Mouse (Mus musculus): ENCODE data around the gene Gpr158. TPM values are rescaled to one million over a fixed set of nuclear protein-coding genes. Genes with fewer than 3 reads are reported as not detected.
A peak's percentile ranks its signal among the peaks of the same experiment; 100 is the strongest.

Gene Gpr158
- polyA plus RNA-seq (2015; fragmentation: Nextera tagmentation; extraction: Ambion mirVana): 0.01 and 0.02 TPM in 2 replicates

DNA sequence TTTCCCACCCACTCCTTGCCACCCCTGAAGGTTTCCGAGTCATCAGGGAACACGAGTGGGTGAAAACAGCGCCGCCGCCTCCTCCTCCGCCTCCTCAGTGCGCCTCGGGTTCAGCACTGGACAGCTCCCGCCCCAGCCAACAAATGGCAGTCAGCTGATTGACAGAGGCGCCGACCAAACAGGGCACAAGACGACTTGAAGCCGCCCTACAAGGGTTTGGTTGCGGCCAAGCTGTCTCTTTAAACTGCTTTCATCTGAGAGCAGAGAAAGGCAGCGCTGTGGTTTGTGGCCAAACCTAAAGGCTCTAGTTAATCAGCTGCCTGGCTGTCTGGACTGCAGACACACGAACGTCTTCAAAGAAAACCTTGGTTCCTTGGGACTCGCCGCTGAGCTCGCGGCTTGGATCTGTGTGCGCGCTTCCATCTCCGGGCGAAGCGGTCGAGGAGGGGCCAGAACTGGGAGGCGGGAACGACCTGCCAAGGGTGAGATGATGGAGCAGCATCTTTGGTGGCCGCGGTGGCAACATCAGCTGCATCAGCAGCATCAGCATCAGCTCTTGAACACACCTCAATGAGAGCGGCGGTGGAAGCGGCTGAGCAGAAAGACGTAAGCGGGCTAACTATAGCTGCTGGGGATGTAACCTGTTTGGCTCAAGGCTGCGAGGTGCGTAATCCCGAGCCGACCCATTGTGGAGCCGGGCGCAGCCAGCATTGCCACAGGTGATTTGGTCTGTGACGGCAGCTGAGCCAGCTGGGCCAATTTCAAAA, at the start of gene Gpr158:
Gpr158 (plus strand) TSS at position 198 of the 767 bp plus-strand sequence.
- Histone ChIP-seq H3K4me1 (replicated peaks; ENCODE audit: control insufficient read depth, insufficient read depth) (peaks cover 4% of the 10 kb centered on the region; the same call in 1 of the 2 replicates), H3K4me3 (ENCODE audit: low read depth, low read length) (peak within 1 kb of the TSS; percentile 25), H3K4me2 (replicated peaks; ENCODE audit: low read depth) (peak within 1 kb of the TSS; percentile 46), H3K27me3 (ENCODE audit: control insufficient read depth, insufficient read depth, low read length) (no peaks in the 10 kb centered on the region), H3K27ac (replicated peaks) (no peak within 1 kb of the TSS), H3K36me3 (ENCODE audit: control insufficient read depth, insufficient read depth, low read length) (no peaks in the 10 kb centered on the region), H3K9me3 (ENCODE audit: control insufficient read depth, low read length) (no peaks in the 10 kb centered on the region), H3K9ac (ENCODE audit: low read length) (no peak within 1 kb of the TSS)
- WGBS: 4% methylated on average over 43 of the region's 43 CpGs
- TF ChIP-seq EP300 (optimal IDR thresholded peaks at IDR 0.05): no peak
- TF ChIP-seq CTCF (IDR thresholded peaks at IDR 0.05; ENCODE audit: low read depth): 0 out of 2 replicates have a peak, but pooled peaks have one; percentile 17
- ATAC-seq (ENCODE audit: low FRiP score, low TSS enrichment) (peak; percentile 82), DNase-seq (ENCODE audit: low spot score) (peak; percentile 87)

DNA sequence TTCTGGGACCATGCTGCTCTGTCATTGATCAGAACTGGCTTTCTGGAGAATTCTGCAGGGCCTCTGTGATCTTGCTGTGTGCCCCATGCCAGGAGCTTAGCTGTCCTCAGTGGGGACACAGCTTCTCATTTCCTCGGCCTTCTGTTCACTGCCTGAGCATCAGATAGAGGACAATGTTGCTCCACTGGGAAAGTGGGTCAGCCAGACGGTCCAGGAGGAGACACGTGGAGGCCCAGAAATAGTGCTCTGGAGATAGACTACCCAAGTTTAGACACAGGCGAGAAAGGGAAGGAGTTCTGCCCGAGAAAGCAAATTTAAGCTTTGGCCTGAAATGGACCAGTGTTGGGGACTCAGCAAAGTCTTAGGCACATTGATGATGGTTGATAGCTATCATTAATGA, 23.5 kb upstream of the Gpr158 start:
- WGBS: 72% methylated on average over 5 of the region's 5 CpGs
- DNase-seq (ENCODE audit: low spot score): no peak
- no peak overlapping the region for H3K9ac ChIP-seq (ENCODE audit: low read length)

DNA sequence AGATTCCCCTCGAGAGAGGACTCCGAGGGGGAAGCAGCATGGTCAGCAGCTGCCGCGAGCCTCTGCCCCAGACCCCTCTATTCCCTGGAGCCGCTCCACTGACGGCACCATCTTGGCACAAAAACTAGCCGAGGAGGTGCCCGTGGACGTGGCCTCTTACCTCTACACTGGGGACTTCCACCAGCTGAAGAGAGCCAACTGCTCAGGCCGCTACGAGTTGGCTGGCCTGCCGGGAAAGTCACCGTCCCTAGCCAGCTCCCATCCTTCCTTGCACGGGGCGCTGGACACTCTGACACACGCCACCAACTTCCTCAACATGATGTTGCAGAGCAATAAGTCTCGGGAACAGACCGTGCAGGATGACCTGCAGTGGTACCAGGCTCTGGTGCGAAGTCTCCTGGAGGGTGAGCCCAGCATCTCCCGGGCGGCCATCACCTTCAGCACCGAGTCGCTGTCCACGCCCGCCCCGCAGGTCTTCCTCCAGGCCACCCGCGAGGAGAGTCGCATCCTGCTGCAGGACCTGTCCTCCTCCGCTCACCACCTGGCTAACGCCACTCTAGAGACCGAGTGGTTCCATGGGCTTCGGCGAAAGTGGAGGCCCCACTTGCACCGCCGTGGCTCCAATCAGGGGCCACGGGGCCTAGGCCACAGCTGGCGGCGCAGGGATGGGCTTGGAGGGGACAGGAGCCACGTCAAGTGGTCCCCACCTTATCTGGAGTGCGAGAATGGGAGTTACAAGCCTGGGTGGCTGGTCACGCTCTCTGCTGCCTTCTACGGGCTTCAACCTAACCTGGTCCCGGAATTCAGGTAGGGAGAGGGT, 1.2 kb downstream of the Gpr158 start:
- DNase-seq (ENCODE audit: low spot score) (peak; percentile 22), ATAC-seq (ENCODE audit: low FRiP score, low TSS enrichment) (0 out of 2 replicates have a peak, but pooled peaks have one; percentile 42)
- Histone ChIP-seq H3K27me3 (ENCODE audit: control insufficient read depth, insufficient read depth, low read length) (no peaks in the 10 kb centered on the region), H3K4me3 (ENCODE audit: low read depth, low read length) (no peak overlapping the region), H3K9ac (ENCODE audit: low read length) (no peak overlapping the region), H3K4me2 (replicated peaks; ENCODE audit: low read depth) (no peak overlapping the region), H3K9me3 (ENCODE audit: control insufficient read depth, low read length) (no peaks in the 10 kb centered on the region), H3K36me3 (ENCODE audit: control insufficient read depth, insufficient read depth, low read length) (no peaks in the 10 kb centered on the region), H3K27ac (replicated peaks) (no peak overlapping the region), H3K4me1 (replicated peaks; ENCODE audit: control insufficient read depth, insufficient read depth) (peaks cover 4% of the 10 kb centered on the region; the same call in 1 of the 2 replicates)
- 18% methylated on average over 44 of the region's 44 CpGs for WGBS
- no peak for TF ChIP-seq CTCF (IDR thresholded peaks at IDR 0.05; ENCODE audit: low read depth)
- no peak for TF ChIP-seq EP300 (optimal IDR thresholded peaks at IDR 0.05)

More for the DNA sequence above, 23.5 kb upstream of the Gpr158 start:
- Histone ChIP-seq H3K36me3 (ENCODE audit: control insufficient read depth, insufficient read depth, low read length) (no peaks in the 10 kb centered on the region), H3K4me1 (replicated peaks; ENCODE audit: control insufficient read depth, insufficient read depth) (no peaks in the 10 kb centered on the region), H3K9me3 (ENCODE audit: control insufficient read depth, low read length) (no peaks in the 10 kb centered on the region), H3K27me3 (ENCODE audit: control insufficient read depth, insufficient read depth, low read length) (no peaks in the 10 kb centered on the region), H3K4me2 (replicated peaks; ENCODE audit: low read depth) (no peak overlapping the region), H3K4me3 (ENCODE audit: low read depth, low read length) (no peak overlapping the region), H3K27ac (replicated peaks) (no peak overlapping the region)
- ATAC-seq (ENCODE audit: low FRiP score, low TSS enrichment): no peak
- TF ChIP-seq CTCF (IDR thresholded peaks at IDR 0.05; ENCODE audit: low read depth): no peak
- TF ChIP-seq EP300 (optimal IDR thresholded peaks at IDR 0.05): no peak

GRCm38 (mm10) chr2:21369171-21369485, 1.8 kb downstream of the Gpr158 start:
- DNase-seq (ENCODE audit: low spot score): no peak
- Histone ChIP-seq H3K27me3 (ENCODE audit: control insufficient read depth, insufficient read depth, low read length) (no peaks in the 10 kb centered on the region), H3K9ac (ENCODE audit: low read length) (no peak overlapping the region), H3K4me2 (replicated peaks; ENCODE audit: low read depth) (no peak overlapping the region), H3K4me3 (ENCODE audit: low read depth, low read length) (no peak overlapping the region), H3K36me3 (ENCODE audit: control insufficient read depth, insufficient read depth, low read length) (no peaks in the 10 kb centered on the region), H3K9me3 (ENCODE audit: control insufficient read depth, low read length) (no peaks in the 10 kb centered on the region), H3K4me1 (replicated peaks; ENCODE audit: control insufficient read depth, insufficient read depth) (peaks cover 4% of the 10 kb centered on the region; the same call in 1 of the 2 replicates), H3K27ac (replicated peaks) (no peak overlapping the region)
- no peak for ATAC-seq (ENCODE audit: low FRiP score, low TSS enrichment)
- 41% methylated on average over 6 of the region's 6 CpGs for WGBS
- TF ChIP-seq EP300 (optimal IDR thresholded peaks at IDR 0.05): no peak
- no peak for TF ChIP-seq CTCF (IDR thresholded peaks at IDR 0.05; ENCODE audit: low read depth)

- 62% methylated on average over 2 of the region's 2 CpGs for WGBS
- no peaks in the 10 kb centered on the region for H3K27me3 ChIP-seq (ENCODE audit: control insufficient read depth, insufficient read depth, low read length)
- DNase-seq (ENCODE audit: low spot score): no peak
- peaks cover 4% of the 10 kb centered on the region; the same call in 1 of the 2 replicates for H3K4me1 ChIP-seq (replicated peaks; ENCODE audit: control insufficient read depth, insufficient read depth)
- H3K27ac ChIP-seq (replicated peaks): no peak overlapping the region
- H3K9me3 ChIP-seq (ENCODE audit: control insufficient read depth, low read length): no peaks in the 10 kb centered on the region
- TF ChIP-seq EP300 (optimal IDR thresholded peaks at IDR 0.05): no peak
- TF ChIP-seq CTCF (IDR thresholded peaks at IDR 0.05; ENCODE audit: low read depth): no peak
- no peak overlapping the region for H3K9ac ChIP-seq (ENCODE audit: low read length)
- no peaks in the 10 kb centered on the region for H3K36me3 ChIP-seq (ENCODE audit: control insufficient read depth, insufficient read depth, low read length)
- no peak overlapping the region for H3K4me3 ChIP-seq (ENCODE audit: low read depth, low read length)
- no peak overlapping the region for H3K4me2 ChIP-seq (replicated peaks; ENCODE audit: low read depth)
- no peak for ATAC-seq (ENCODE audit: low FRiP score, low TSS enrichment)
These were observed 2.2 kb downstream of the Gpr158 start for GRCm38 (mm10) chr2:21369556-21369955.

Data from stomach, postnatal 0 days (tissue).